Mouse (Mus musculus) embryonic fibroblast, embryonic 13.5 days (primary cell): ENCODE measurements around the gene Sfi1. TPM values are rescaled to one million over a fixed set of nuclear protein-coding genes. Genes with fewer than 3 reads are reported as not detected.

ENCODE experiments used
- H3K27ac ChIP-seq: 2 replicates; pipeline ENCODE4 v1.5.1; 2012; ENCODE audit warnings: low read length, control low read depth, inconsistent platforms; ENCODE audit not compliant: insufficient read depth
- H3K4me1 ChIP-seq: 2 replicates; pipeline ENCODE4 v1.6.1; 2011; ENCODE audit warnings: low read length; ENCODE audit not compliant: control insufficient read depth, insufficient read depth
- H3K4me3 ChIP-seq: 2 replicates; pipeline ENCODE4 v1.5.1; 2011; ENCODE audit warnings: mild to moderate bottlenecking, control low read depth, low read length; ENCODE audit not compliant: insufficient read depth
- CTCF ChIP-seq: IDR thresholded peaks from 2 replicates; pipeline ENCODE4 v1.5.1; 2011; ENCODE audit warnings: mild to moderate bottlenecking, control low read depth, low read length, moderate library complexity, borderline replicate concordance; ENCODE audit not compliant: insufficient read depth
- POLR2A ChIP-seq: IDR thresholded peaks from 2 replicates; pipeline ENCODE4 v1.6.1; 2011; ENCODE audit warnings: low read depth, mild to moderate bottlenecking, control low read depth, low read length, moderate library complexity
- polyA plus RNA-seq: library from polyadenylated mRNA; stranded (reverse); fragments of >200 nt; gene quantifications from 2 replicates; pipeline ENCODE4 v1.2.4, GENCODE M21; 2011; ENCODE audit warnings: low read depth; ENCODE audit not compliant: missing spikeins, insufficient read length

The Sfi1 gene
- 17.1 TPM in 2 replicates for polyA plus RNA-seq

GRCm38 (mm10) chr11:3193363-3193762 lies at the start of gene Sfi1:
Gene Sfi1 (minus strand): TSS chr11:3193463.
- H3K27ac ChIP-seq = no peak within 1 kb of the TSS
- no peak for TF ChIP-seq CTCF
- TF ChIP-seq POLR2A = no peak
- H3K4me1 ChIP-seq = no peaks in the 10 kb centered on the region
- no peak within 1 kb of the TSS for H3K4me3 ChIP-seq

- Histone ChIP-seq H3K4me3 (no peak overlapping the region), H3K27ac (no peak overlapping the region), H3K4me1 (peaks cover 3% of the 10 kb centered on the region)
- no peak for TF ChIP-seq POLR2A
- no peak for TF ChIP-seq CTCF
Observed at GRCm38 (mm10) chr11:3242395-3242794, 49.1 kb upstream of the Sfi1 start.

GRCm38 (mm10) chr11:3235277-3235676 lies 42.0 kb upstream of the Sfi1 start:
- Histone ChIP-seq H3K27ac (no peak overlapping the region), H3K4me1 (no peaks in the 10 kb centered on the region), H3K4me3 (no peak overlapping the region)
- TF ChIP-seq CTCF (no peak), POLR2A (no peak)

GRCm38 (mm10) chr11:3233704-3234103 lies 40.4 kb upstream of the Sfi1 start:
- no peak overlapping the region for H3K27ac ChIP-seq
- no peaks in the 10 kb centered on the region for H3K4me1 ChIP-seq
- no peak for TF ChIP-seq POLR2A
- no peak for TF ChIP-seq CTCF
- H3K4me3 ChIP-seq = no peak overlapping the region

- Histone ChIP-seq H3K27ac (no peak overlapping the region), H3K4me1 (no peaks in the 10 kb centered on the region), H3K4me3 (no peak overlapping the region)
- TF ChIP-seq POLR2A (no peak), CTCF (no peak)
Observed at GRCm38 (mm10) chr11:3232248-3232647, 39.0 kb upstream of the Sfi1 start.

GRCm38 (mm10) chr11:3227113-3227512 lies 33.9 kb upstream of the Sfi1 start:
- Histone ChIP-seq H3K27ac (no peak overlapping the region), H3K4me1 (no peaks in the 10 kb centered on the region), H3K4me3 (no peak overlapping the region)
- TF ChIP-seq POLR2A = no peak
- TF ChIP-seq CTCF = no peak

GRCm38 (mm10) chr11:3223105-3223504 lies 29.8 kb upstream of the Sfi1 start:
- TF ChIP-seq CTCF = no peak
- no peak for TF ChIP-seq POLR2A
- Histone ChIP-seq H3K4me3 (no peak overlapping the region), H3K4me1 (no peaks in the 10 kb centered on the region), H3K27ac (no peak overlapping the region)

GRCm38 (mm10) chr11:3212526-3212925 lies 19.3 kb upstream of the Sfi1 start:
- H3K27ac ChIP-seq = no peak overlapping the region
- peaks cover 3% of the 10 kb centered on the region; the same call in 1 of the 2 replicates for H3K4me1 ChIP-seq
- no peak overlapping the region for H3K4me3 ChIP-seq
- TF ChIP-seq CTCF (no peak), POLR2A (no peak)

GRCm38 (mm10) chr11:3206783-3207182 lies 13.5 kb upstream of the Sfi1 start:
- Histone ChIP-seq H3K27ac (no peak overlapping the region), H3K4me3 (no peak overlapping the region), H3K4me1 (peaks cover 4% of the 10 kb centered on the region)
- TF ChIP-seq CTCF (no peak), POLR2A (no peak)

- peaks cover 4% of the 10 kb centered on the region for H3K4me1 ChIP-seq
- no peak overlapping the region for H3K27ac ChIP-seq
- H3K4me3 ChIP-seq = no peak overlapping the region
- TF ChIP-seq POLR2A (no peak), CTCF (no peak)
Observed at GRCm38 (mm10) chr11:3205207-3205606, 11.9 kb upstream of the Sfi1 start.

- peaks cover 4% of the 10 kb centered on the region for H3K4me1 ChIP-seq
- H3K4me3 ChIP-seq = peak overlapping the region; percentile 85
- no peak overlapping the region for H3K27ac ChIP-seq
- TF ChIP-seq CTCF = no peak
- TF ChIP-seq POLR2A = no peak
Observed at GRCm38 (mm10) chr11:3203771-3204170, 10.5 kb upstream of the Sfi1 start.
